Mouse (Mus musculus) stomach, postnatal 0 days (tissue): Measurements from ENCODE around the gene Dusp10.

Source experiments
- CTCF ChIP-seq: IDR thresholded peaks from 2 replicates; pipeline ENCODE4 v1.5.1; 2016; ENCODE audit warnings: antibody characterized with exemption, low read depth, mild to moderate bottlenecking, moderate library complexity
- EP300 ChIP-seq: optimal IDR thresholded peaks from 2 replicates; pipeline ENCODE3; 2016; ENCODE audit warnings: antibody characterized with exemption

DNA sequence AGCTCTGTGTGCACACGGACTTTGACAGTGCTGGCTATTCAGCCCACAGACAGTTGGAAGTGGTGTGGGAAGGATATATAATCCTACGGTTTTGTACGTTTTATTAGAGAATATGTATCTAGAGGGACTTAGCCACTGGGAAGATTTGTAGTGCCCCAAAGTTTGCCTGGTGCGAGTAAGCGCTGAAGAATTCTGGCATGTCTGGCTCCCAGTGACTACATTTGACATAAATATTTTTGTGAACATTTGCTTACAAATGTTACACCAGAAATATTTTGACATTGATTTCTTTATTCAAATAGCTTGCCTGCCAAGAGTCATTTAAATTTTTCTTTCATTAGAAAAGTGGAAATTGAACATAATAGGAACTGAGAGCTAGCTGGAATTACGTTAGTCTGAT, 63.0 kb downstream of the Dusp10 start:
- TF ChIP-seq CTCF (no peak), EP300 (no peak)
